Mouse (Mus musculus): ENCODE data around the gene Ackr2.

Gene Ackr2

GRCm38 (mm10) chr9:121898245-121898644, at the start of gene Ackr2:
Gene Ackr2 (plus strand): TSS chr9:121898355.
- no peak for DNase-seq (ENCODE audit: low spot score)

DNA sequence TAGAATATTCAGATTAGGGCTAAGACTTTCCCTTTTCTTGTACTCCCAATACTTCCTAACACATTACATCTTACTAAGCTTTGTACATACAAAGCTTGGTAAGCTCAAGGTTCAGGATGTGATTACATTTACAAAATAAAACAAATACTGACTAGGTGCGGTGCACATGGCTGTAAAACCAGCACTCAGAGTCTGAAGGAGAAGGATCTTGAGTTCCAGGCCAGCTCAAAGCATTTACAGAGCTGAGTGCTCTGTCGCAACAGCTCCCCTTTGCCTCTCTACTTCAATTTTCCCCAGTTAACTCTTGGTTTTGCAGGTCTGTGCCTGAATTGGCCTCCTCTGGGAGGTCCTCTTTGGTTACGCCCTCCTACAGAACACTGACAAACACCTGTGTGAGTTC, 43.9 kb upstream of the Ackr2 start:
- no peak for DNase-seq (ENCODE audit: low spot score)

GRCm38 (mm10) chr9:121856649-121857416, 41.3 kb upstream of the Ackr2 start:
- DNase-seq (ENCODE audit: low spot score), result peak; percentile 52

- peak; percentile 97 for DNase-seq (ENCODE audit: low spot score)
Measured at GRCm38 (mm10) chr9:121857474-121858152, 40.5 kb upstream of the Ackr2 start.

DNA sequence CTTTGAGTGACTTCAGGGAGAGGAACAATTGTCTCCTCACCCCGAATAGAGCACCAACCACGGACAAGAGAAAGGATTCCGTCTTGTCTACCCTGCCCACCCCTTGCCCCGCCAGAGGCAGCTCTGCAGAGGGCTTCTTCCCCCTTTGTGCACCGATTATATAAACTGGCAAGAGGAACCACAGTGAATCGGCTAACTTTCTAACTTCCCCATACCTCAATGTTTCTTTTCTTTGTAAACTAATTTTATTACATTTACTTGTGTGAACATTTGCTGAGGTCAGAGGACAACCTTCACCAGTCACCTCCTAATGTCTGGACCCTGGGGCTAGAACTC, 40.0 kb upstream of the Ackr2 start, which contains the start of gene Higd1a:
Gene Higd1a (minus strand): TSS at position 210 of the 336 bp plus-strand sequence.
- no peak for DNase-seq (ENCODE audit: low spot score)

DNA sequence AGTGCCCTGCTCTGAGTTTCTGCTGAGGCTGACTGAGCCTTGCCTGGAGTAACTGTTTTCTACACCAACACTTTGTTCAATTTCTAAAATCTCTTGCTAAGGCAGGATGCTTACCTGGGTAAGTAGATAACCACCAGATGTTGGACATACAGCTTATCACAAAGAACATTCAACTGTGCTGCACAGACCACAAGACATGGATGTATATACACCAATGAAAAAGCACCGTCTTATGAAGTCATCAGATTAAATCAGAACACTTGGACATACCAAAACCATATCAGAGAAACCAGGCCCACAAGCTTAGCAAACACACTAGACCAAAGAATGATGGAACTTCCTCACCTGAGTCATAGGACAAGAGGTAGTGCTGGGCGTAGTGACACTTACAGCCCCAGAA, 38.8 kb upstream of the Ackr2 start:
- no peak for DNase-seq (ENCODE audit: low spot score)

GRCm38 (mm10) chr9:121860921-121861320, 37.2 kb upstream of the Ackr2 start:
- no peak for DNase-seq (ENCODE audit: low spot score)

DNA sequence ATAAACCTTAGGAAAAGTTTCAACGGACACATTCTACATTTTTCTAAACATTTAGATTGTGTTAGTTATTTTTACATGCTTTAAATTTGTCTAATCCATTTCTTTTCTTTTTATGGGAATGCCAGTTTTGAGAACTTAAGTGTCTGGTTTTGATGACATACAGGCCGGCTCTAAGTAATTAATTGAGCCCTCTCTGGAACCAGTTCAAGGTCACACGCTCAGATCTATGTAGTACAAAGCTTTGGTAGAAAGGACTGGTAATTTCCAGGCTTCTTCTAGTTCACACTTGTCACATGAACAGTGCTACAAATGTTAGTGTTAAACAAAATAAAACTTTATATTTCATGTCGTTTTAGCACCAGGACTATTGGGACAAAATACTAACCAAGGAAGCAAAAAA, 33.3 kb upstream of the Ackr2 start:
- no peak for DNase-seq (ENCODE audit: low spot score)

- DNase-seq (ENCODE audit: low spot score), result no peak
Measured at GRCm38 (mm10) chr9:121865425-121866008, 32.6 kb upstream of the Ackr2 start.

- DNase-seq (ENCODE audit: low spot score), result no peak
Measured at GRCm38 (mm10) chr9:121867632-121868031, 30.5 kb upstream of the Ackr2 start.

DNA sequence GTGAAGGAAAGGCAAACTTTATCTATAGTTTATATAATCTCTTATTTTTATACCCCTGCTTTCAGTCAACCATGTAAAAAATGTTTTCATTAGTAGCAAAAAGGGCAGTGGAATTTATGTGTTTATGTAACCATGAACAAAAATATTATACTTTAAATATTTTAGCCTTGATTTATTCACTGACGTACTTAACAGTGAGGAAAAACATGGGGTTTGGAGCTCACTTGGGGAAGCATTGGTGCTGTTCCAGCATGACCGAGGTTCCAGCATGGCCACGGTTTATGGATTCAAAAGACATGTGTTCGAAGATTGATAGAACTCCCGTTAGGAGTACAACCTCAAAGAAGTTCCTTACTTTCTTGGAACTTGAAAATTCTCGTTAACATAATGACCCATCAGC, 29.9 kb upstream of the Ackr2 start:
- DNase-seq (ENCODE audit: low spot score), result no peak

GRCm38 (mm10) chr9:121869432-121869831, 28.7 kb upstream of the Ackr2 start:
- no peak for DNase-seq (ENCODE audit: low spot score)

- no peak for DNase-seq (ENCODE audit: low spot score)
Measured at GRCm38 (mm10) chr9:121869973-121870515, 28.1 kb upstream of the Ackr2 start.

DNA sequence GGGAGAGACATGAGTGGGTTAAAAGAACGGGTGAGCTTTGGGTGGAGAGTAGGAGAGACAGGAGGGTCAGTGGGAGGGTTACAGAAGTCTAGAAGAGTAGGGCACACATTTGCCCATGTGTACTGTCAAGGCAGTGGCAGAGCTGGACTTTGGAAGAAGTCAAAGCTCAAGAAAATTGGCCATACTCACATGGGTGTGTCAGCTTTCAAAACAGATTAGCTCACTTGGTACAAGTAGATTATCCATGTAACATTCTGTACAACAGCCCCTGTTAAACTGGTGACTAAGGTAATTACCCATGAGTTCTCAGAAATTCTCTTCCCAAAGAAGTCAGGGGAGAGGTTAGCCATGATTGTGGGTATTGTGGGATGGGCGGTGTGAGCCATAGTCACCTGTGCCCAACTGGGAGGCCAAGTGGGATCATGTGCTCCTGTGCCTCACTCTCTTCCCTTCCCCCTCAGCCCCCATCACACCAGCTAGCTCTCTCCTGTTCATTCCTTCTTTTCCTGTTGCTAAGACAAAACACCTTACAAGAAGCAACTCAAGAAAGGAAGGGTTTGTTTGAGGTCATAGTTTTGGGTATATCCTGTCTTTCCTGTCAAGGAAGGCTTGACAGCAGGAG, 26.0 kb upstream of the Ackr2 start:
- no peak for DNase-seq (ENCODE audit: low spot score)

DNA sequence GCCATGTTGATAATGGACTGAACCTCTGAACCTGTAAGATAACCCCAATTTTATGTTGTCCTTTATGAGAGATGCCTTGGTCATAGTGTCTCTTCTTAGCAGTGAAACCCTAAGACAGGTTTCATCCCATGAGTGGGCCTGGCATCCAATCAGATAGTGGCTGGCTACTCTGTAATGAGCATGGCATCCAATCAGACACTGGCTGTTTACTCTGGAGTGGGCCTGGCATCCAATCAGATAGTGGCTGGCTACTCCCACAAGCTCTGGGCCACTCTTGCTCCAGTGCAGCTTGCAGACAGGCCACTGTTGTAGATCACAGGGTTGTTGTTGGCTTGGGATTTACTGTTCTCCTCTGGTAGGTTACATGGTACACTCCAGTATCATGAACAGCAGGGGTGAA, 24.6 kb upstream of the Ackr2 start:
- no peak for DNase-seq (ENCODE audit: low spot score)

- no peak for DNase-seq (ENCODE audit: low spot score)
Measured at GRCm38 (mm10) chr9:121877052-121877740, 21.0 kb upstream of the Ackr2 start.

GRCm38 (mm10) chr9:121880840-121881239, 17.3 kb upstream of the Ackr2 start:
- DNase-seq (ENCODE audit: low spot score), result peak; percentile 25

DNA sequence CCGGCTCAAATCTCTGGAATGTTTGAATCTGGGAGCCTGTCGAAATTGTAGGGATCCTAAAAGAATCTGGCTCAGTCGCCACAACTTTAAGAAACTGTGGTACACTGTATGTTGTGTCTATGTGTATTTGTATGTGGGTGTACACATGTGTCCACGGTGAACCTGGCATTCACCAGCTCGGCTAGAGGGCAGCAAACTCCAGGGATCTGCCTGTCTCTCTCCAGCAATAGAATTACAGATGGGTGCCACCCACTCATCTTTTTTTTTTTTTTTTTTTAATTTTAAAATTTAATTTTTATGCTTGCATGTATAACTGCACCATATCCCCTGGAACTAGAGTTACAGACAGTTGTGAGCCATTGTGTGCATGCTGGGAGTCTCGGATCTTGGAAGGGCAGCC, 16.9 kb upstream of the Ackr2 start:
- DNase-seq (ENCODE audit: low spot score), result no peak

GRCm38 (mm10) chr9:121882015-121882457, 16.1 kb upstream of the Ackr2 start:
- DNase-seq (ENCODE audit: low spot score), result no peak

DNA sequence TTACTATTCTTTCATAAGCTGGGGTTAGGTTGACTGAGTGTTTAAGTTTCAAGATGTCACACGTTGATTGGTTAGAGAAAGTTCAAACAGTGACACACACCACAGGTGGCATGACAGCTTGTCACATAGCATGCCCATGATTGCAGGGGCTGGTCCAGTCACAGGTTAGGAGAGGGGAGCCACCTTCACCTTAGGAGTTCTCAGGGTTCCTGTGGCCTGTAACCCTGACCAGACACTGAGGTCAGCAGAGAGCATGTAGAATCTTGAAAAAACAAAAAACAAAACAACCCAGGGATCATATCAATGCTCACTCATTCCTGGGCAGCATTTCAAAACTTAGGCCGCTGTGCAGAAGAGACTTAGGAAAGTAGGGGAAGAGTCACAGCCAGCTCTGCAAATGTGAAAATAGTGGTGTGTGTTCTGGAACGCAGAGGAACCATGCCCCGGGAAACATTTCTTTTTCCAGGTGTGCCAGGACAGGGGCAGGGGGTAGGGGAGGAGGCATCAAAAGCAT, 8.2 kb upstream of the Ackr2 start:
- DNase-seq (ENCODE audit: low spot score), result no peak

- peak; percentile 33 for DNase-seq (ENCODE audit: low spot score)
Measured at GRCm38 (mm10) chr9:121890441-121890941, 7.7 kb upstream of the Ackr2 start.

Measured in T-cell, adult 2 months (primary cell).